8 mouse cellular contexts compared by ENCODE assay signal in the genomic region with DNA sequence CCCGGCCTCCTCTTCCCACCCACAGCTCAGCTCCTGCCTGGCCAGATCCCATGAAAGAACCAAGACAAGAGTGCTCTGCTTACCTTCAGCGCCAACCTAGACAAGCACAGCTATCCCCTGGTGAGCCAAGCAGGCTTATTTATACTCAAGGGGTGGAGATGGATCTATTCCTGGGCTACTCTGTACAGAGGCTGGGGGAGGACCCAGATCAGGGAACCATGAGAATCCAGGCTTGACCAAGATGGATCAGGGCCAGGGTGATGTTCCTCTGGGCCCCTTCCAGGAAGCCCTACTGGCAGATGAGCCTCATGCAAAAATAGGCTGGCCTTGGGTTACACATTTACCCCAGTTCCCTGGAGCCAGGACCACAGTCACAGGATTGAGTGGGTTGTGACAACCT. TPM values are rescaled to one million over a fixed set of nuclear protein-coding genes. Genes with fewer than 3 reads are reported as not detected.
A peak's percentile ranks its signal among the peaks of the same experiment; 100 is the strongest.
DNase-seq lines count a peak whose midpoint lies in the region; ATAC-seq and TF ChIP-seq lines count a peak whose summit lies in the region.

A gene (minus strand): TSS at position 114 of the 400 bp plus-strand sequence.

- DNase-seq in kidney, adult 18-20 months, result peak; percentile 86
- peak; percentile 64 for DNase-seq in cerebellum, adult 11-12 months
- DNase-seq in heart, adult 2 months, result peak; percentile 68 to 79
- no peak for DNase-seq in layer of hippocampus, postnatal 25 days (ENCODE audit: extremely low spot score in 1 of 2, low spot score in 1 of 2)
- no peak for DNase-seq in thymus, postnatal 14 days
- DNase-seq in thymus, postnatal 10 days (ENCODE audit: low spot score in 2 of 2), result no peak

- TF ChIP-seq POLR2A in heart, adult 2 months (IDR thresholded peaks at IDR 0.05; ENCODE audit: insufficient read depth, low read depth, low read length), result no peak; the same call in 1 of the 2 replicates
- TF ChIP-seq POLR2A in olfactory bulb, adult 2 months (IDR thresholded peaks at IDR 0.05; ENCODE audit: insufficient read depth, low read depth, low read length), result no peak

- H3K4me2 ChIP-seq in kidney, embryonic 16.5 days (replicated peaks; ENCODE audit: low read depth, low read length), result no peak within 1 kb of the TSS

- no peaks in the 10 kb centered on the region for H3K4me1 ChIP-seq in kidney, embryonic 16.5 days (ENCODE audit: insufficient read depth, low read length)
- H3K4me1 ChIP-seq in heart, adult 2 months (ENCODE audit: control insufficient read depth, insufficient read depth, low read length), result peaks cover 6% of the 10 kb centered on the region
- H3K4me1 ChIP-seq in olfactory bulb, adult 2 months (ENCODE audit: control insufficient read depth, insufficient read depth, low read length), result peaks cover 20% of the 10 kb centered on the region

- no peak within 1 kb of the TSS for H3K27ac ChIP-seq in kidney, embryonic 16.5 days (ENCODE audit: low read length)
- peak within 1 kb of the TSS; percentile 64 for H3K27ac ChIP-seq in heart, adult 2 months
- H3K27ac ChIP-seq in olfactory bulb, adult 2 months (ENCODE audit: insufficient read depth, low read depth, low read length), result peak within 1 kb of the TSS; percentile 39; the same call in 1 of the 2 replicates

- no peak within 1 kb of the TSS for H3K4me3 ChIP-seq in kidney, embryonic 16.5 days (ENCODE audit: low read length)
- H3K4me3 ChIP-seq in heart, adult 2 months, result no peak within 1 kb of the TSS
- no peak within 1 kb of the TSS for H3K4me3 ChIP-seq in olfactory bulb, adult 2 months (ENCODE audit: insufficient read depth, low read depth, low read length)

- no peak for TF ChIP-seq EP300 in heart, adult 2 months (IDR thresholded peaks at IDR 0.05; ENCODE audit: insufficient read depth, low read depth, low read length)

- no peaks in the 10 kb centered on the region for H3K36me3 ChIP-seq in kidney, embryonic 16.5 days (ENCODE audit: insufficient read depth, low read length)
- no peaks in the 10 kb centered on the region for H3K36me3 ChIP-seq in heart, adult 2 months (ENCODE audit: control insufficient read depth, insufficient read depth, low read length)

- H3K9ac ChIP-seq in kidney, embryonic 16.5 days (replicated peaks; ENCODE audit: low read length), result no peak within 1 kb of the TSS
- no peak within 1 kb of the TSS for H3K9ac ChIP-seq in heart, adult 2 months (ENCODE audit: low read depth, low read length)

- no peak for ATAC-seq in kidney, embryonic 16.5 days (ENCODE audit: low FRiP score, low TSS enrichment)

- intact Hi-C loops in heart, adult 2 months (cut with DNase I), result no loop called here

- no peaks in the 10 kb centered on the region for H3K9me3 ChIP-seq in kidney, embryonic 16.5 days (ENCODE audit: low read length)

- no peaks in the 10 kb centered on the region for H3K79me2 ChIP-seq in heart, adult 2 months (replicated peaks; ENCODE audit: control insufficient read depth, insufficient read depth, low read length)

- 86% methylated on average over 2 of the region's 2 CpGs for WGBS in kidney, embryonic 16.5 days
- WGBS in heart, adult 2 months, result 45% methylated on average over 2 of the region's 2 CpGs
- WGBS in olfactory bulb, adult 2 months, result 53% methylated on average over 2 of the region's 2 CpGs

- H3K27me3 ChIP-seq in kidney, embryonic 16.5 days (ENCODE audit: insufficient read depth, low read length), result no peaks in the 10 kb centered on the region
- H3K27me3 ChIP-seq in heart, adult 2 months (ENCODE audit: control insufficient read depth, insufficient read depth, low read length), result no peaks in the 10 kb centered on the region

- 0 out of 2 replicates have a peak, but pooled peaks have one; percentile 18 for TF ChIP-seq CTCF in heart, adult 2 months (IDR thresholded peaks at IDR 0.05)
- no peak for TF ChIP-seq CTCF in olfactory bulb, adult 2 months (IDR thresholded peaks at IDR 0.05; ENCODE audit: insufficient read depth, low read depth, low read length)

RNA-seq across cellular contexts. Expression of the gene that starts here (rescaled TPM):
- polyA plus RNA-seq in kidney, embryonic 16.5 days (2015; fragmentation: Nextera tagmentation; extraction: Ambion mirVana), result 1.5 and 2.2 TPM in 2 replicates
- 10 to 100 TPM; 10.3 to 10.5 TPM for total RNA-seq in heart, adult 2 months (2021)
- polyA plus RNA-seq in heart, adult 2 months (2012; rRNA removed), result 9.4 and 10.1 TPM in 2 replicates
- total RNA-seq in layer of hippocampus, postnatal 25 days (2021), result 10 to 100 TPM; 37.0 to 47.2 TPM
- polyA plus RNA-seq in olfactory bulb, adult 2 months (2012; ENCODE audit: insufficient read depth, insufficient read length, low replicate concordance, missing spikeins), result not detected in 2 replicates

Comparison
In these comparisons a context has a peak if more than half of its experiments do, and no peak if none do; other contexts are left out.
1. DNase-seq: peak in kidney, adult 18-20 months (single experiment), cerebellum, adult 11-12 months (single experiment) and heart, adult 2 months (2 of 2); none in layer of hippocampus, postnatal 25 days (0 of 2), thymus, postnatal 14 days (single experiment) and thymus, postnatal 10 days (0 of 2).